Mouse (Mus musculus) stomach, embryonic 14.5 days (tissue): ENCODE data around the gene Fgd6. TPM values are rescaled to one million over a fixed set of nuclear protein-coding genes. Genes with fewer than 3 reads are reported as not detected.

Experiments used
- ATAC-seq: fragments of 200-750 bp; cut with Nextera tagmentation; 2 replicates; pipeline ENCODE4 v1.8.0; 2017; ENCODE audit warnings: low read depth, moderate TSS enrichment; ENCODE audit not compliant: insufficient number of reproducible peaks, insufficient read depth, low FRiP score
- H3K27ac ChIP-seq: fragments of 300-500 bp; sonication (generic); 2 replicates; pipeline ENCODE4 v1.5.1; 2014; ENCODE audit warnings: mild to moderate bottlenecking, low read length, moderate library complexity, mixed read lengths
- H3K27me3 ChIP-seq: fragments of 300-500 bp; sonication (generic); 2 replicates; pipeline ENCODE4 v1.6.1; 2014; ENCODE audit warnings: low read length, control low read depth, mixed read lengths; ENCODE audit not compliant: control insufficient read depth, insufficient read depth
- H3K36me3 ChIP-seq: fragments of 300-500 bp; sonication (generic); 2 replicates; pipeline ENCODE4 v1.6.1; 2014; ENCODE audit warnings: mild to moderate bottlenecking, control low read depth, low read length, moderate library complexity, mixed read lengths; ENCODE audit not compliant: control insufficient read depth, insufficient read depth
- H3K4me1 ChIP-seq: fragments of 300-500 bp; sonication (generic); 2 replicates; pipeline ENCODE4 v1.6.1; 2014; ENCODE audit warnings: low read length, control low read depth, mixed read lengths; ENCODE audit not compliant: control insufficient read depth, insufficient read depth
- H3K4me2 ChIP-seq: fragments of 300-500 bp; sonication (generic); replicated peaks from 2 replicates; pipeline ENCODE4 v1.6.1; 2014; ENCODE audit warnings: low read depth, low read length, control low read depth
- H3K4me3 ChIP-seq: fragments of 300-500 bp; sonication (generic); 2 replicates; pipeline ENCODE4 v1.5.1; 2014; ENCODE audit warnings: low read depth, low read length, control low read depth
- H3K9ac ChIP-seq: fragments of 300-500 bp; sonication (generic); replicated peaks from 2 replicates; pipeline ENCODE4 v1.6.1; 2014; ENCODE audit warnings: low read depth, mild to moderate bottlenecking, control low read depth, low read length, moderate library complexity, mixed read lengths
- H3K9me3 ChIP-seq: fragments of 300-500 bp; sonication (generic); 2 replicates; pipeline ENCODE4 v1.6.1; 2016; ENCODE audit warnings: low read depth, low read length, control low read depth; ENCODE audit not compliant: control insufficient read depth
- WGBS: fragments of 180-500 bp; shearing (Covaris S2); extraction: QIAGEN DNeasy Blood & Tissue Kit; methylation state at CpG from one replicate; pipeline ENCODE4 v1.1.7; 2014; 5-methylcytosine and 5-hydroxymethylcytosine counted together
- polyA plus RNA-seq: library from polyadenylated mRNA; unstranded; fragments of >200 nt; fragmentation: Nextera tagmentation; extraction: Ambion mirVana; gene quantifications from 2 replicates; pipeline ENCODE4 v1.2.1, GENCODE M21; 2014

The Fgd6 gene
- polyA plus RNA-seq, 1 experiment from 2014 or later, result 4.0 TPM

DNA sequence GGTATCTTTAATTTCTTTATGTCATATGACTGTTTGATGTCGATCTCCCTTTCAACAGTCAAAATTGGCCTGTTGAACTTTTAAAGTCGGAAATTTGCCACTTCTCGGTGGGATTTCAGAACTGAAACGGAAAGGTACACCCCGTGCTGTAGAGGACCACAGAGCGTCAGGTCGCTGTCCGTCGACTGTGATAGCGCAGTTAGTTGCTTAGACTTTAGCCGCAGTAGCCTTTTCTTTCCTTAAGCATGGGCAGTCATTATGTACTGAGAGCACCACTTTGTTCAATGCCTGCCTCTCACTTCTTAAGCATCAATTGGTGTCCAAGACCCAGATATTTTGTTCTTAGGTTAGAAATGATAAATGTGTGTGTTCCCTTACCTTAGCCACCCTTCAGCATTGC lies 136.3 kb downstream of the Fgd6 start:
- Histone ChIP-seq H3K4me3 (no peak overlapping the region), H3K36me3 (peaks cover 47% of the 10 kb centered on the region), H3K9ac (no peak overlapping the region), H3K27me3 (no peaks in the 10 kb centered on the region), H3K4me1 (no peaks in the 10 kb centered on the region), H3K9me3 (no peaks in the 10 kb centered on the region), H3K4me2 (no peak overlapping the region), H3K27ac (no peak overlapping the region)
- 84% methylated on average over 11 of the region's 11 CpGs for WGBS
- ATAC-seq, result no peak

DNA sequence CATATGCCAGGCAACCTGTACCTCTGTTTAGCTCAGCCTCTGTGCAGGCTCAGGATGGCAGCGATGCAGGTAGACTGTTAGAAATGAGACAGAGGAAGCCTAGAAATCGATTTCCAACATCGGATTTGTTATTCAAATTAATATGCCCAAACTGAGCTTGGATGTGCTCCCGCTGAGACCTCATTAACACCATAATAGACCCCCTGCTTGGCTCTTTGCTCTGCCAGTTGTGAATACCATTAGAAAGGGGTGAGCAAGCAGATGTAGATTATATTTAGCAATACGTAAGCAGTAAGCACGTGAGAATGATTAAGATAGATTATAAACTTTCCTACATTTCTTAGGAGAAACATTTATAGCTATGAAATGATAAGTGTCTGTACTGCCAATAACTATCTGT lies 136.9 kb downstream of the Fgd6 start:
- Histone ChIP-seq H3K4me1 (no peaks in the 10 kb centered on the region), H3K4me2 (no peak overlapping the region), H3K9me3 (no peaks in the 10 kb centered on the region), H3K27me3 (no peaks in the 10 kb centered on the region), H3K4me3 (no peak overlapping the region), H3K36me3 (peaks cover 42% of the 10 kb centered on the region), H3K9ac (no peak overlapping the region), H3K27ac (no peak overlapping the region)
- 81% methylated on average over 6 of the region's 6 CpGs for WGBS
- no peak for ATAC-seq

GRCm38 (mm10) chr10:94174652-94175051 lies 138.9 kb downstream of the Fgd6 start:
- Histone ChIP-seq H3K4me1 (no peaks in the 10 kb centered on the region), H3K4me3 (no peak overlapping the region), H3K4me2 (no peak overlapping the region), H3K36me3 (peaks cover 26% of the 10 kb centered on the region), H3K9ac (no peak overlapping the region), H3K27me3 (no peaks in the 10 kb centered on the region), H3K27ac (no peak overlapping the region), H3K9me3 (no peaks in the 10 kb centered on the region)
- no peak for ATAC-seq
- 85% methylated on average over 7 of the region's 7 CpGs for WGBS

DNA sequence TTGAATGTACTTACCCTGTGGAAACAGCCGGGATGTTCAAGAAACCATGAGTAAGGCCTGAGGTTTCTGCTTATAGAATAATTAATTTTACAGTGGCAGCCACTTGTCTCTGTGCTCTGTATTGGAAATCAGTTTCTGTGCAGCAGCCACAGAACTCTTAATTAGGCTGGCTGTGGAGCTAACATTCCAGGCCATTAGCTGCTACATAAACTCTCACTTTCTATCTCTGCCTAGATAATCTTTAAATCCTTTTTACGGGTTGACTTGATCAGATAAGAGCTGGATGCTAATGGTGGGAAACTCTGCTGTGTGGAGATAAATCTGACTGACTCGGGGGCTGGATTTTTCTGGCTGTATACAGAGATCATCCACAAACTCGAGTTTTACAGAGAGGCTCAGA lies 147.4 kb downstream of the Fgd6 start:
- peaks cover 12% of the 10 kb centered on the region for H3K36me3 ChIP-seq
- 56% methylated on average over 4 of the region's 4 CpGs for WGBS

More for the DNA sequence above, 147.4 kb downstream of the Fgd6 start:
- H3K9me3 ChIP-seq, result no peaks in the 10 kb centered on the region
- no peak overlapping the region for H3K9ac ChIP-seq
- no peaks in the 10 kb centered on the region for H3K27me3 ChIP-seq
- H3K27ac ChIP-seq, result no peak overlapping the region
- no peaks in the 10 kb centered on the region for H3K4me1 ChIP-seq
- H3K4me3 ChIP-seq, result no peak overlapping the region
- H3K4me2 ChIP-seq, result no peak overlapping the region
- no peak for ATAC-seq

Other genes starting within 250 kb of the Fgd6 start
- gene Usp44, start 204.4 kb upstream of the Fgd6 start, polyA plus RNA-seq, result 0.27 and 0.61 TPM in 2 replicates
- gene Metap2, start 138.9 kb upstream of the Fgd6 start, polyA plus RNA-seq, result 184 and 191 TPM in 2 replicates
- 29.7 and 33.7 TPM in 2 replicates for gene Vezt, start 184 bp upstream of the Fgd6 start, polyA plus RNA-seq
- 12.7 and 13.0 TPM in 2 replicates for gene Nr2c1, start 112.0 kb downstream of the Fgd6 start, polyA plus RNA-seq
- 412 and 430 TPM in 2 replicates for gene Ndufa12, start 162.7 kb downstream of the Fgd6 start, polyA plus RNA-seq